Mouse (Mus musculus) erythroblast, embryonic 14.5 days (primary cell): ENCODE data around the gene Gtf2ird1.

Experiments used
- GATA1 ChIP-seq: IDR thresholded peaks from 2 replicates; pipeline ENCODE4 v1.6.1; 2012; ENCODE audit warnings: low read length, inconsistent platforms, mixed read lengths
- TAL1 ChIP-seq: IDR thresholded peaks from 3 replicates; pipeline ENCODE4 v1.6.1; 2012; ENCODE audit warnings: low read length, inconsistent platforms, mixed read lengths

DNA sequence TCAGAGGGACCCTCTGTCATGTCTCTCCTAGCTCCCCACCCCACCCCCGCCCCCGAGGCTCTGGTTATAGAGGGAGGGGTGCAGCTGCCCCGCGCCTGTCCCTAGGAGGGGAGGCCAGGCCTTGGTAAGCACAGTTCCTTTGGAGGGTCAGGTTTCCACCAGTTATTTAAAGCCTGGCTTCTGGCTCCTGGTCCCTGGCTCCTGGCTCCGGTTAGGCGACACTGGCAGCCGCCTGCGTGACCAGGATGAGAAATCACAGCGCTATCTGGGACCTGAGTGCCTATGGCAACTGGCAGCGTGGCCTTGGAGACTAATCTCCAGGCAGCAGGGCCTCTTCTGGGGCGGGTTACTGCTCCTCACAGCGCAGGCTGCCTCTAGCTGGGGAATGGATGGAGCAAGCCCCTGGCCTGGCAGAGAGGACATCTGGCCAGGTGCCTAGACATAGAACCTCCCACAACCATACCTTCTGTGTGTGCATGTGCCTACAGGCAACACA, 20.6 kb downstream of the Gtf2ird1 start:
- TF ChIP-seq GATA1 (no peak), TAL1 (no peak)
